8 mouse cellular contexts compared by ENCODE assay signal in genomic region chr5:112573916-112574315, GRCm38 (mm10). TPM values are rescaled to one million over a fixed set of nuclear protein-coding genes. Genes with fewer than 3 reads are reported as not detected.
DNase-seq lines count a peak whose midpoint lies in the region; ATAC-seq and TF ChIP-seq lines count a peak whose summit lies in the region.
"Had no signal": no experiment of that assay in that cellular context is flagged by ENCODE, and none has a peak within 500 bp of the region (broad histone marks: within the 10 kb centered on the region; RNA-seq: fewer than 3 reads in every experiment).

No protein-coding gene starts in this region.

- no peak for TF ChIP-seq POLR2A in spleen, adult 2 months (IDR thresholded peaks at IDR 0.05; ENCODE audit: low read depth, low read length)
- no peak for TF ChIP-seq POLR2A in cerebellum, adult 2 months (IDR thresholded peaks at IDR 0.05; ENCODE audit: borderline replicate concordance, insufficient read depth, low read length)
- TF ChIP-seq POLR2A in small intestine, adult 2 months (IDR thresholded peaks at IDR 0.05; ENCODE audit: low read depth, low read length) = no peak

- H3K4me2 ChIP-seq in forebrain, embryonic 15.5 days (replicated peaks) = peak overlapping the region; percentile 56
- H3K4me2 ChIP-seq: embryonic facial prominence, embryonic 13.5 days had no signal

- H3K27ac ChIP-seq in spleen, adult 2 months (ENCODE audit: insufficient read depth, low read length) = no peak overlapping the region
- H3K27ac ChIP-seq in cerebellum, adult 2 months (ENCODE audit: insufficient read depth, low read length) = no peak overlapping the region
- H3K27ac ChIP-seq in forebrain, embryonic 15.5 days (replicated peaks) = peak overlapping the region; percentile 63
- peak overlapping the region; percentile 99 for H3K27ac ChIP-seq in layer of hippocampus, adult 2 months
- no peak overlapping the region for H3K27ac ChIP-seq in small intestine, adult 2 months (ENCODE audit: insufficient read depth, low read depth, low read length)
- H3K27ac ChIP-seq: embryonic facial prominence, embryonic 13.5 days had no signal

- H3K36me3 ChIP-seq in spleen, adult 2 months (ENCODE audit: control insufficient read depth, insufficient read depth, low read length) = no peaks in the 10 kb centered on the region
- H3K36me3 ChIP-seq in forebrain, embryonic 15.5 days = no peaks in the 10 kb centered on the region
- H3K36me3 ChIP-seq in small intestine, adult 2 months (ENCODE audit: control insufficient read depth, insufficient read depth, low read length) = no peaks in the 10 kb centered on the region
- H3K36me3 ChIP-seq: embryonic facial prominence, embryonic 13.5 days had no signal

- TF ChIP-seq CTCF in spleen, adult 2 months (IDR thresholded peaks at IDR 0.05; ENCODE audit: extremely low read depth, insufficient read depth, insufficient read length, insufficient replicate concordance) = peak; percentile 24; the same call in 1 of the 2 replicates
- TF ChIP-seq CTCF in cerebellum, adult 2 months (IDR thresholded peaks at IDR 0.05; ENCODE audit: borderline replicate concordance, insufficient read depth, low read depth, low read length) = peak; percentile 98
- peak; percentile 91 for TF ChIP-seq CTCF in layer of hippocampus, adult 2 months (conservative IDR thresholded peaks at IDR 0.05)
- peak; percentile 64; the same call in 1 of the 2 replicates for TF ChIP-seq CTCF in small intestine, adult 2 months (IDR thresholded peaks at IDR 0.05; ENCODE audit: extremely low read depth, insufficient read length, insufficient replicate concordance, low read depth, low read length)

- H3K4me3 ChIP-seq in spleen, adult 2 months (ENCODE audit: extremely low read depth, insufficient read depth, insufficient read length) = no peak overlapping the region
- H3K4me3 ChIP-seq in cerebellum, adult 2 months (replicated peaks; ENCODE audit: insufficient read depth, low read depth, low read length) = peak overlapping the region; percentile 86
- H3K4me3 ChIP-seq in forebrain, embryonic 15.5 days = peak overlapping the region; percentile 54
- H3K4me3 ChIP-seq in layer of hippocampus, adult 2 months = peak overlapping the region; percentile 69
- H3K4me3 ChIP-seq in small intestine, adult 2 months (ENCODE audit: low read depth, low read length) = no peak overlapping the region
- H3K4me3 ChIP-seq: embryonic facial prominence, embryonic 13.5 days had no signal

- peaks cover 3% of the 10 kb centered on the region for H3K27me3 ChIP-seq in spleen, adult 2 months (ENCODE audit: control insufficient read depth, insufficient read depth, low read length)
- no peaks in the 10 kb centered on the region for H3K27me3 ChIP-seq in cerebellum, adult 2 months (ENCODE audit: control insufficient read depth, insufficient read depth, low read length)
- H3K27me3 ChIP-seq in forebrain, embryonic 15.5 days = no peaks in the 10 kb centered on the region
- H3K27me3 ChIP-seq in small intestine, adult 2 months (ENCODE audit: control insufficient read depth, insufficient read depth, low read length) = peaks cover 28% of the 10 kb centered on the region

- DNase-seq in spleen, adult 2 months (ENCODE audit: low read depth in 1 of 2, low spot score in 2 of 2) = no peak
- DNase-seq in spleen, postnatal 10 days (ENCODE audit: low spot score in 2 of 2) = no peak
- peak; percentile 89 to 92 for DNase-seq in cerebellum, adult 2 months
- peak; percentile 87 to 88 for DNase-seq in layer of hippocampus, adult 2 months (ENCODE audit: low spot score in 2 of 2)

- peak; percentile 64 for ATAC-seq in forebrain, embryonic 15.5 days (replicated peaks)
- ATAC-seq in megakaryocyte-erythroid progenitor cell, adult 5-6 weeks (replicated peaks; ENCODE audit: low FRiP score, low TSS enrichment, poor library complexity, severe bottlenecking) = 0 out of 2 replicates have a peak, but pooled peaks have one; percentile 47

- H3K9ac ChIP-seq in forebrain, embryonic 15.5 days (replicated peaks) = peak overlapping the region; percentile 90
- H3K9ac ChIP-seq: embryonic facial prominence, embryonic 13.5 days had no signal

- H3K4me1 ChIP-seq in spleen, adult 2 months (ENCODE audit: control insufficient read depth, insufficient read depth, insufficient read length) = no peaks in the 10 kb centered on the region; the same call in 1 of the 2 replicates
- H3K4me1 ChIP-seq in cerebellum, adult 2 months (ENCODE audit: control insufficient read depth, insufficient read depth, low read length) = peaks cover 26% of the 10 kb centered on the region
- H3K4me1 ChIP-seq in forebrain, embryonic 15.5 days = peaks cover 56% of the 10 kb centered on the region
- peaks cover 3% of the 10 kb centered on the region; the same call in 1 of the 2 replicates for H3K4me1 ChIP-seq in small intestine, adult 2 months (ENCODE audit: control insufficient read depth, insufficient read depth, insufficient read length, low read length)

- 17% methylated on average over 8 of the region's 8 CpGs for WGBS in spleen, adult 2 months
- 2% methylated on average over 8 of the region's 8 CpGs for WGBS in cerebellum, adult 2 months
- WGBS in forebrain, embryonic 15.5 days = 6% methylated on average over 8 of the region's 8 CpGs
- WGBS in small intestine, adult 2 months = 11% methylated on average over 8 of the region's 8 CpGs

- H3K9me3 ChIP-seq in forebrain, embryonic 15.5 days = no peaks in the 10 kb centered on the region
- H3K9me3 ChIP-seq: embryonic facial prominence, embryonic 13.5 days had no signal

RNA-seq across cellular contexts. Expression of gene Sez6l, which starts 3.1 kb away (rescaled TPM):
- polyA plus RNA-seq in spleen, adult 2 months (2012; rRNA removed) = 0.34 and 0.42 TPM in 2 replicates
- polyA plus RNA-seq in cerebellum, adult 2 months (2012; rRNA removed) = 81.5 and 93.9 TPM in 2 replicates
- 33.1 and 33.3 TPM in 2 replicates for polyA plus RNA-seq in forebrain, embryonic 15.5 days (2015; fragmentation: Nextera tagmentation; extraction: Ambion mirVana)
- total RNA-seq in layer of hippocampus, adult 2 months (2021) = 100 to 1,000 TPM; 233 to 235 TPM
- total RNA-seq in megakaryocyte-erythroid progenitor cell, adult 5-6 weeks (2014; fragmentation: Nextera tagmentation) = not detected in 2 replicates
- not detected in 2 replicates for total RNA-seq in megakaryocyte-erythroid progenitor cell, adult 5-6 weeks (2017)
- polyA plus RNA-seq in small intestine, adult 2 months (2012; rRNA removed) = 0.42 and 0.48 TPM in 2 replicates

Comparison
In these comparisons a context has a peak if more than half of its experiments do, and no peak if none do; other contexts are left out.
1. DNase-seq: peak in cerebellum, adult 2 months (2 of 2) and layer of hippocampus, adult 2 months (2 of 2); none in spleen, adult 2 months (0 of 2) and spleen, postnatal 10 days (0 of 2).
2. H3K27ac ChIP-seq: peak in forebrain, embryonic 15.5 days (single experiment) and layer of hippocampus, adult 2 months (single experiment); none in spleen, adult 2 months (single experiment), cerebellum, adult 2 months (single experiment) and small intestine, adult 2 months (single experiment).
3. H3K4me3 ChIP-seq: peak in cerebellum, adult 2 months (single experiment), forebrain, embryonic 15.5 days (single experiment) and layer of hippocampus, adult 2 months (single experiment); none in spleen, adult 2 months (single experiment) and small intestine, adult 2 months (single experiment).
4. CTCF ChIP-seq: peak in every context shown above with its lines; median percentile 98 in cerebellum, adult 2 months; 91 in layer of hippocampus, adult 2 months; 64 in small intestine, adult 2 months; 24 in spleen, adult 2 months.
5. RNA of gene Sez6l, which starts 3.1 kb away (polyA plus RNA-seq): 81.5 to 93.9 TPM in cerebellum, adult 2 months and 33.1 to 33.3 TPM in forebrain, embryonic 15.5 days; 0.42 to 0.48 TPM in small intestine, adult 2 months and 0.34 to 0.42 TPM in spleen, adult 2 months; every median in the first group is over 10 times any median in the second.